Mouse (Mus musculus) limb, embryonic 13.5 days (tissue): ENCODE measurements around the gene Atxn7l1. TPM values are rescaled to one million over a fixed set of nuclear protein-coding genes. Genes with fewer than 3 reads are reported as not detected.
"Not testable (repeated sequence)": the region's sequence is repeated elsewhere in the genome, so short reads cannot be mapped to it uniquely, and the experiment has no call there.

Source experiments
- ATAC-seq: fragments of 200-750 bp; cut with Nextera tagmentation; 2 replicates; pipeline ENCODE4 v1.8.0; 2017; ENCODE audit warnings: low read depth, moderate number of reproducible peaks, moderate TSS enrichment; ENCODE audit not compliant: low FRiP score
- H3K27ac ChIP-seq: fragments of 300-500 bp; sonication (generic); 2 replicates; pipeline ENCODE4 v1.5.1; 2015; ENCODE audit warnings: inconsistent platforms, mild to moderate bottlenecking, moderate library complexity
- H3K27me3 ChIP-seq: fragments of 300-500 bp; sonication (generic); 2 replicates; pipeline ENCODE4 v1.6.1; 2015; ENCODE audit warnings: mild to moderate bottlenecking, inconsistent platforms
- H3K36me3 ChIP-seq: fragments of 300-500 bp; sonication (generic); 2 replicates; pipeline ENCODE4 v1.6.1; 2015; ENCODE audit warnings: inconsistent platforms, mild to moderate bottlenecking, moderate library complexity
- H3K4me1 ChIP-seq: fragments of 300-500 bp; sonication (generic); 2 replicates; pipeline ENCODE4 v1.6.1; 2015; ENCODE audit warnings: inconsistent platforms
- H3K4me2 ChIP-seq: fragments of 300-500 bp; sonication (generic); replicated peaks from 2 replicates; pipeline ENCODE4 v1.6.1; 2015; ENCODE audit warnings: inconsistent platforms, mild to moderate bottlenecking, moderate library complexity
- H3K4me3 ChIP-seq: fragments of 300-500 bp; sonication (generic); 2 replicates; pipeline ENCODE4 v1.5.1; 2015; ENCODE audit warnings: moderate library complexity, mild to moderate bottlenecking, inconsistent platforms
- H3K9ac ChIP-seq: fragments of 300-500 bp; sonication (generic); 2 replicates; pipeline ENCODE4 v1.6.1; 2015; ENCODE audit warnings: mild to moderate bottlenecking, inconsistent platforms
- H3K9me3 ChIP-seq: fragments of 300-500 bp; sonication (generic); 2 replicates; pipeline ENCODE4 v1.6.1; 2016; ENCODE audit warnings: inconsistent platforms
- WGBS: fragments of 180-500 bp; shearing (Covaris S2); methylation state at CpG from one replicate; pipeline ENCODE4 v1.1.7; 2015; 5-methylcytosine and 5-hydroxymethylcytosine counted together
- polyA plus RNA-seq: library from polyadenylated mRNA; unstranded; fragments of >200 nt; fragmentation: Nextera tagmentation; extraction: Ambion mirVana; gene quantifications from 2 replicates; pipeline ENCODE4 v1.2.1, GENCODE M21; 2015

Atxn7l1 gene
- polyA plus RNA-seq, 1 experiment from 2014 or later, result 13.9 TPM

- Histone ChIP-seq H3K9me3 (no peaks in the 10 kb centered on the region), H3K27ac (no peak overlapping the region), H3K36me3 (peaks cover 12% of the 10 kb centered on the region), H3K27me3 (no peaks in the 10 kb centered on the region), H3K9ac (no peak overlapping the region), H3K4me1 (peaks cover 1% of the 10 kb centered on the region), H3K4me3 (no peak overlapping the region), H3K4me2 (no peak overlapping the region)
- no peak for ATAC-seq
- WGBS, result 91% methylated on average over 7 of the region's 7 CpGs
These were observed 9.0 kb downstream of the Atxn7l1 start for GRCm38 (mm10) chr12:33156334-33157018.

GRCm38 (mm10) chr12:33158256-33158655 lies 10.8 kb downstream of the Atxn7l1 start:
- H3K27me3 ChIP-seq, result no peaks in the 10 kb centered on the region
- no peak overlapping the region for H3K9ac ChIP-seq
- no peak for ATAC-seq
- no peak overlapping the region for H3K4me2 ChIP-seq
- peaks cover 12% of the 10 kb centered on the region for H3K36me3 ChIP-seq
- 55% methylated on average over 8 of the region's 8 CpGs for WGBS
- no peaks in the 10 kb centered on the region for H3K9me3 ChIP-seq
- no peak overlapping the region for H3K4me3 ChIP-seq
- no peak overlapping the region for H3K27ac ChIP-seq
- H3K4me1 ChIP-seq, result peaks cover 15% of the 10 kb centered on the region

- peaks cover 15% of the 10 kb centered on the region for H3K4me1 ChIP-seq
- no peak for ATAC-seq
- no peak overlapping the region for H3K4me3 ChIP-seq
- H3K9me3 ChIP-seq, result no peaks in the 10 kb centered on the region
- H3K27ac ChIP-seq, result no peak overlapping the region
- H3K4me2 ChIP-seq, result no peak overlapping the region
- H3K36me3 ChIP-seq, result peaks cover 10% of the 10 kb centered on the region
- no peaks in the 10 kb centered on the region for H3K27me3 ChIP-seq
- WGBS, result 79% methylated on average over 7 of the region's 7 CpGs
- no peak overlapping the region for H3K9ac ChIP-seq
These were observed 12.9 kb downstream of the Atxn7l1 start for GRCm38 (mm10) chr12:33160406-33160805.

GRCm38 (mm10) chr12:33162541-33162940 lies 15.0 kb downstream of the Atxn7l1 start:
- H3K4me2 ChIP-seq, result peak overlapping the region; percentile 46
- ATAC-seq, result peak; percentile 74

GRCm38 (mm10) chr12:33164019-33164418 lies 16.5 kb downstream of the Atxn7l1 start:
- H3K9ac ChIP-seq, H3K4me2 ChIP-seq, ATAC-seq, H3K27ac ChIP-seq, H3K9me3 ChIP-seq, H3K36me3 ChIP-seq, H3K4me3 ChIP-seq, H3K27me3 ChIP-seq: not testable (repeated sequence)
- WGBS, result 89% methylated on average over 5 of the region's 5 CpGs
- peaks cover 21% of the 10 kb centered on the region for H3K4me1 ChIP-seq

More at GRCm38 (mm10) chr12:33162541-33162940, 15.0 kb downstream of the Atxn7l1 start:
- peaks cover 16% of the 10 kb centered on the region for H3K4me1 ChIP-seq
- H3K9ac ChIP-seq, result peak overlapping the region; percentile 57; the same call in 1 of the 2 replicates
- peaks cover 9% of the 10 kb centered on the region for H3K36me3 ChIP-seq
- H3K27me3 ChIP-seq, result no peaks in the 10 kb centered on the region
- 15% methylated on average over 12 of the region's 12 CpGs for WGBS
- peak overlapping the region; percentile 90 for H3K27ac ChIP-seq
- no peaks in the 10 kb centered on the region for H3K9me3 ChIP-seq
- H3K4me3 ChIP-seq, result no peak overlapping the region

- Histone ChIP-seq H3K9ac (no peak overlapping the region), H3K36me3 (peaks cover 6% of the 10 kb centered on the region; the same call in 1 of the 2 replicates), H3K27ac (no peak overlapping the region), H3K27me3 (no peaks in the 10 kb centered on the region), H3K9me3 (no peaks in the 10 kb centered on the region), H3K4me1 (peaks cover 29% of the 10 kb centered on the region), H3K4me2 (no peak overlapping the region), H3K4me3 (no peak overlapping the region)
- WGBS, result 55% methylated on average over 8 of the region's 8 CpGs
- no peak for ATAC-seq
These were observed 19.2 kb downstream of the Atxn7l1 start for GRCm38 (mm10) chr12:33166712-33167111.

GRCm38 (mm10) chr12:33167545-33167944 lies 20.1 kb downstream of the Atxn7l1 start:
- ATAC-seq, result no peak
- H3K36me3 ChIP-seq, result peaks cover 6% of the 10 kb centered on the region; the same call in 1 of the 2 replicates
- 51% methylated on average over 5 of the region's 5 CpGs for WGBS

GRCm38 (mm10) chr12:33168491-33168890 lies 21.0 kb downstream of the Atxn7l1 start:
- H3K4me1 ChIP-seq, result peaks cover 18% of the 10 kb centered on the region
- H3K27me3 ChIP-seq, result no peaks in the 10 kb centered on the region
- H3K9me3 ChIP-seq, result no peaks in the 10 kb centered on the region
- no peak overlapping the region for H3K4me3 ChIP-seq
- no peak overlapping the region for H3K9ac ChIP-seq
- no peak for ATAC-seq
- H3K27ac ChIP-seq, result no peak overlapping the region
- H3K4me2 ChIP-seq, result no peak overlapping the region
- H3K36me3 ChIP-seq, result peaks cover 6% of the 10 kb centered on the region; the same call in 1 of the 2 replicates
- WGBS, result 97% methylated on average over 2 of the region's 2 CpGs

More at GRCm38 (mm10) chr12:33167545-33167944, 20.1 kb downstream of the Atxn7l1 start:
- no peak overlapping the region for H3K27ac ChIP-seq
- no peak overlapping the region for H3K4me3 ChIP-seq
- H3K9ac ChIP-seq, result no peak overlapping the region
- H3K4me2 ChIP-seq, result no peak overlapping the region
- no peaks in the 10 kb centered on the region for H3K27me3 ChIP-seq
- peaks cover 24% of the 10 kb centered on the region for H3K4me1 ChIP-seq
- no peaks in the 10 kb centered on the region for H3K9me3 ChIP-seq

- H3K4me1 ChIP-seq, result peaks cover 33% of the 10 kb centered on the region
- ATAC-seq, result no peak
- H3K27ac ChIP-seq, result no peak overlapping the region
- H3K4me3 ChIP-seq, result no peak overlapping the region
- H3K27me3 ChIP-seq, result no peaks in the 10 kb centered on the region
- WGBS, result 91% methylated on average over 11 of the region's 11 CpGs
- no peaks in the 10 kb centered on the region for H3K9me3 ChIP-seq
- H3K36me3 ChIP-seq, result peaks cover 4% of the 10 kb centered on the region; the same call in 1 of the 2 replicates
- H3K9ac ChIP-seq, result no peak overlapping the region
- no peak overlapping the region for H3K4me2 ChIP-seq
These were observed 22.4 kb downstream of the Atxn7l1 start for GRCm38 (mm10) chr12:33169777-33170494.

GRCm38 (mm10) chr12:33170822-33171221 lies 23.3 kb downstream of the Atxn7l1 start:
- Histone ChIP-seq H3K36me3 (peaks cover 1% of the 10 kb centered on the region; the same call in 1 of the 2 replicates), H3K4me1 (peaks cover 41% of the 10 kb centered on the region), H3K9me3 (no peaks in the 10 kb centered on the region), H3K27me3 (no peaks in the 10 kb centered on the region), H3K9ac (no peak overlapping the region), H3K4me3 (no peak overlapping the region), H3K4me2 (no peak overlapping the region), H3K27ac (no peak overlapping the region)
- ATAC-seq, result no peak
- WGBS, result 83% methylated on average over 7 of the region's 7 CpGs

- Histone ChIP-seq H3K36me3 (no peaks in the 10 kb centered on the region), H3K4me2 (no peak overlapping the region), H3K9me3 (no peaks in the 10 kb centered on the region), H3K27me3 (no peaks in the 10 kb centered on the region), H3K9ac (no peak overlapping the region), H3K4me3 (no peak overlapping the region), H3K4me1 (peaks cover 45% of the 10 kb centered on the region), H3K27ac (no peak overlapping the region)
- no peak for ATAC-seq
- 72% methylated on average over 9 of the region's 9 CpGs for WGBS
These were observed 25.4 kb downstream of the Atxn7l1 start for GRCm38 (mm10) chr12:33172926-33173325.

- WGBS, result 81% methylated on average over 8 of the region's 8 CpGs
- H3K4me3 ChIP-seq, result no peak overlapping the region
- ATAC-seq, result no peak
- H3K4me2 ChIP-seq, result no peak overlapping the region
- peaks cover 43% of the 10 kb centered on the region for H3K4me1 ChIP-seq
- no peaks in the 10 kb centered on the region for H3K27me3 ChIP-seq
- H3K27ac ChIP-seq, result no peak overlapping the region
- no peak overlapping the region for H3K9ac ChIP-seq
- no peaks in the 10 kb centered on the region for H3K9me3 ChIP-seq
- H3K36me3 ChIP-seq, result no peaks in the 10 kb centered on the region
These were observed 26.2 kb downstream of the Atxn7l1 start for GRCm38 (mm10) chr12:33173720-33174141.
